18 mouse cellular contexts compared by ENCODE assay signal in genomic region chr11:24084077-24084476, GRCm38 (mm10). TPM values are rescaled to one million over a fixed set of nuclear protein-coding genes. Genes with fewer than 3 reads are reported as not detected.
DNase-seq lines count a peak whose midpoint lies in the region; ATAC-seq and TF ChIP-seq lines count a peak whose summit lies in the region.
"Had no signal": no experiment of that assay in that cellular context is flagged by ENCODE, and none has a peak within 500 bp of the region (broad histone marks: within the 10 kb centered on the region; RNA-seq: fewer than 3 reads in every experiment).

No protein-coding gene starts in this region.

- no peak for DNase-seq in limb, embryonic 10.5 days (ENCODE audit: low spot score)
- DNase-seq in forebrain, embryonic 14.5 days (ENCODE audit: low spot score) = no peak
- no peak for DNase-seq in midbrain, postnatal 0 days (ENCODE audit: low spot score)
- DNase-seq in lung, postnatal 0 days (ENCODE audit: low spot score) = no peak
- no peak for DNase-seq in cerebellum, adult 2 months
- DNase-seq: adrenal gland, postnatal 36 days; cerebellum, adult 11-12 months; heart, adult 2 months; heart, postnatal 36 days; kidney, adult 2 months; right cerebral cortex, postnatal 25 days had no signal

- H3K4me2 ChIP-seq in limb, embryonic 12.5 days = peak overlapping the region; percentile 94
- peak overlapping the region; percentile 98 for H3K4me2 ChIP-seq in forebrain, embryonic 14.5 days (ENCODE audit: low read length)
- H3K4me2 ChIP-seq in limb, embryonic 13.5 days (replicated peaks) = peak overlapping the region; percentile 96
- peak overlapping the region; percentile 44 for H3K4me2 ChIP-seq in midbrain, postnatal 0 days (ENCODE audit: low read depth, low read length, poor library complexity, severe bottlenecking)
- H3K4me2 ChIP-seq in lung, postnatal 0 days (replicated peaks; ENCODE audit: low read depth, low read length) = no peak overlapping the region
- H3K4me2 ChIP-seq: lung, embryonic 15.5 days had no signal

- H3K9me3 ChIP-seq in limb, embryonic 12.5 days = no peaks in the 10 kb centered on the region
- no peaks in the 10 kb centered on the region for H3K9me3 ChIP-seq in limb, embryonic 10.5 days (replicated peaks)
- H3K9me3 ChIP-seq in forebrain, embryonic 14.5 days (replicated peaks; ENCODE audit: control insufficient read depth, low read length) = no peaks in the 10 kb centered on the region
- no peaks in the 10 kb centered on the region for H3K9me3 ChIP-seq in limb, embryonic 13.5 days
- H3K9me3 ChIP-seq in midbrain, postnatal 0 days (ENCODE audit: low read length) = no peaks in the 10 kb centered on the region
- no peaks in the 10 kb centered on the region for H3K9me3 ChIP-seq in lung, postnatal 0 days (ENCODE audit: low read length)
- H3K9me3 ChIP-seq: embryonic facial prominence, embryonic 12.5 days; lung, embryonic 15.5 days had no signal

- no peak overlapping the region for H3K27ac ChIP-seq in limb, embryonic 12.5 days
- H3K27ac ChIP-seq in limb, embryonic 10.5 days = no peak overlapping the region
- H3K27ac ChIP-seq in forebrain, embryonic 14.5 days (ENCODE audit: low read depth, low read length) = peak overlapping the region; percentile 100
- no peak overlapping the region for H3K27ac ChIP-seq in limb, embryonic 13.5 days
- H3K27ac ChIP-seq in midbrain, postnatal 0 days (ENCODE audit: low read depth, low read length) = peak overlapping the region; percentile 93
- H3K27ac ChIP-seq in lung, postnatal 0 days (ENCODE audit: low read length) = no peak overlapping the region
- H3K27ac ChIP-seq in cerebellum, adult 2 months (ENCODE audit: insufficient read depth, low read length) = no peak overlapping the region
- H3K27ac ChIP-seq: heart, adult 2 months; lung, embryonic 15.5 days had no signal

- no peak for TF ChIP-seq CTCF in midbrain, postnatal 0 days (IDR thresholded peaks at IDR 0.05)
- TF ChIP-seq CTCF in lung, postnatal 0 days (IDR thresholded peaks at IDR 0.05) = no peak
- no peak for TF ChIP-seq CTCF in cerebellum, adult 2 months (IDR thresholded peaks at IDR 0.05; ENCODE audit: borderline replicate concordance, insufficient read depth, low read depth, low read length)

- no peak for ATAC-seq in limb, embryonic 12.5 days (ENCODE audit: insufficient number of reproducible peaks, insufficient read depth, low FRiP score, low TSS enrichment, low read depth)
- no peak for ATAC-seq in forebrain, embryonic 14.5 days
- ATAC-seq in limb, embryonic 13.5 days (ENCODE audit: low FRiP score, low read depth) = no peak
- no peak for ATAC-seq in midbrain, postnatal 0 days (ENCODE audit: low FRiP score)
- ATAC-seq in lung, postnatal 0 days = no peak
- no peak for ATAC-seq in cerebellum, adult (ENCODE audit: insufficient number of reproducible peaks, low FRiP score, low TSS enrichment)

- no peaks in the 10 kb centered on the region for H3K27me3 ChIP-seq in limb, embryonic 12.5 days
- no peaks in the 10 kb centered on the region for H3K27me3 ChIP-seq in limb, embryonic 10.5 days (ENCODE audit: low read depth, poor library complexity, severe bottlenecking)
- H3K27me3 ChIP-seq in forebrain, embryonic 14.5 days (replicated peaks; ENCODE audit: control insufficient read depth, insufficient read depth, low read length) = no peaks in the 10 kb centered on the region
- H3K27me3 ChIP-seq in limb, embryonic 13.5 days = no peaks in the 10 kb centered on the region
- no peaks in the 10 kb centered on the region for H3K27me3 ChIP-seq in midbrain, postnatal 0 days (ENCODE audit: insufficient read depth, low read length)
- H3K27me3 ChIP-seq in lung, postnatal 0 days (replicated peaks; ENCODE audit: insufficient read depth, low read length) = no peaks in the 10 kb centered on the region
- H3K27me3 ChIP-seq in cerebellum, adult 2 months (ENCODE audit: control insufficient read depth, insufficient read depth, low read length) = peaks cover 4% of the 10 kb centered on the region; the same call in 1 of the 2 replicates
- H3K27me3 ChIP-seq: embryonic facial prominence, embryonic 12.5 days; lung, embryonic 15.5 days had no signal

- H3K4me3 ChIP-seq in limb, embryonic 12.5 days (replicated peaks) = peak overlapping the region; percentile 28
- H3K4me3 ChIP-seq in limb, embryonic 10.5 days = no peak overlapping the region
- H3K4me3 ChIP-seq in forebrain, embryonic 14.5 days (ENCODE audit: low read depth, low read length) = peak overlapping the region; percentile 91
- peak overlapping the region; percentile 87 for H3K4me3 ChIP-seq in limb, embryonic 13.5 days
- H3K4me3 ChIP-seq in midbrain, postnatal 0 days (ENCODE audit: low read depth, low read length) = peak overlapping the region; percentile 17; the same call in 1 of the 2 replicates
- no peak overlapping the region for H3K4me3 ChIP-seq in lung, postnatal 0 days (ENCODE audit: low read depth, low read length)
- no peak overlapping the region for H3K4me3 ChIP-seq in cerebellum, adult 2 months (replicated peaks; ENCODE audit: insufficient read depth, low read depth, low read length)
- H3K4me3 ChIP-seq: heart, adult 2 months; lung, embryonic 15.5 days had no signal

- TF ChIP-seq POLR2A in cerebellum, adult 2 months (IDR thresholded peaks at IDR 0.05; ENCODE audit: borderline replicate concordance, insufficient read depth, low read length) = no peak

- H3K9ac ChIP-seq in limb, embryonic 12.5 days (replicated peaks) = no peak overlapping the region
- peak overlapping the region; percentile 100 for H3K9ac ChIP-seq in forebrain, embryonic 14.5 days (ENCODE audit: low read length)
- H3K9ac ChIP-seq in limb, embryonic 13.5 days = no peak overlapping the region
- 0 out of 2 replicates have a peak overlapping the region, but pooled peaks have one; percentile 50 for H3K9ac ChIP-seq in midbrain, postnatal 0 days (replicated peaks; ENCODE audit: low read length, poor library complexity, severe bottlenecking)
- no peak overlapping the region for H3K9ac ChIP-seq in lung, postnatal 0 days (replicated peaks; ENCODE audit: low read depth)
- H3K9ac ChIP-seq: lung, embryonic 15.5 days had no signal

- peaks cover 41% of the 10 kb centered on the region for H3K36me3 ChIP-seq in limb, embryonic 12.5 days
- peaks cover 42% of the 10 kb centered on the region for H3K36me3 ChIP-seq in limb, embryonic 10.5 days
- peaks cover 37% of the 10 kb centered on the region for H3K36me3 ChIP-seq in forebrain, embryonic 14.5 days (ENCODE audit: control insufficient read depth, insufficient read depth, low read length)
- peaks cover 40% of the 10 kb centered on the region for H3K36me3 ChIP-seq in limb, embryonic 13.5 days
- H3K36me3 ChIP-seq in midbrain, postnatal 0 days (ENCODE audit: insufficient read depth, low read length) = peaks cover 4% of the 10 kb centered on the region; the same call in 1 of the 2 replicates
- H3K36me3 ChIP-seq in lung, postnatal 0 days (ENCODE audit: insufficient read depth, low read length) = no peaks in the 10 kb centered on the region
- H3K36me3 ChIP-seq: lung, embryonic 15.5 days had no signal

- H3K4me1 ChIP-seq in limb, embryonic 12.5 days (replicated peaks) = peaks cover 49% of the 10 kb centered on the region
- peaks cover 50% of the 10 kb centered on the region for H3K4me1 ChIP-seq in limb, embryonic 10.5 days
- peaks cover 41% of the 10 kb centered on the region for H3K4me1 ChIP-seq in forebrain, embryonic 14.5 days (ENCODE audit: control insufficient read depth, insufficient read depth, low read length)
- H3K4me1 ChIP-seq in limb, embryonic 13.5 days = peaks cover 54% of the 10 kb centered on the region
- H3K4me1 ChIP-seq in midbrain, postnatal 0 days (ENCODE audit: insufficient read depth, low read length) = no peaks in the 10 kb centered on the region
- H3K4me1 ChIP-seq in lung, postnatal 0 days (ENCODE audit: insufficient read depth, low read depth, low read length) = no peaks in the 10 kb centered on the region; the same call in 1 of the 2 replicates
- no peaks in the 10 kb centered on the region for H3K4me1 ChIP-seq in cerebellum, adult 2 months (ENCODE audit: control insufficient read depth, insufficient read depth, low read length)

- no peak for TF ChIP-seq EP300 in lung, postnatal 0 days (IDR thresholded peaks at IDR 0.05)

- 20% methylated on average over 3 of the region's 3 CpGs for WGBS in limb, embryonic 12.5 days
- WGBS in limb, embryonic 10.5 days = 41% methylated on average over 3 of the region's 3 CpGs
- 14% methylated on average over 3 of the region's 3 CpGs for WGBS in forebrain, embryonic 14.5 days
- WGBS in limb, embryonic 13.5 days = 26% methylated on average over 3 of the region's 3 CpGs
- 40% methylated on average over 3 of the region's 3 CpGs for WGBS in midbrain, postnatal 0 days
- WGBS in lung, postnatal 0 days = 68% methylated on average over 3 of the region's 3 CpGs
- 87% methylated on average over 3 of the region's 3 CpGs for WGBS in cerebellum, adult 2 months

RNA-seq across cellular contexts. Expression of gene Bcl11a, which starts 6.2 kb away (rescaled TPM):
- 103 and 109 TPM in 2 replicates for polyA plus RNA-seq in limb, embryonic 12.5 days (2016; fragmentation: Nextera tagmentation; extraction: Ambion mirVana)
- polyA plus RNA-seq in limb, embryonic 10.5 days (2016; fragmentation: Nextera tagmentation; extraction: Ambion mirVana) = 41.4 and 75.0 TPM in 2 replicates
- polyA plus RNA-seq in forebrain, embryonic 14.5 days (2014; fragmentation: Nextera tagmentation; extraction: Ambion mirVana) = 148 and 174 TPM in 2 replicates
- polyA plus RNA-seq in limb, embryonic 13.5 days (2015; fragmentation: Nextera tagmentation; extraction: Ambion mirVana) = 76.6 and 82.3 TPM in 2 replicates
- total RNA-seq in midbrain, postnatal 0 days (2014; rRNA removed) = 40.9 and 44.6 TPM in 2 replicates
- polyA plus RNA-seq in midbrain, postnatal 0 days (2015; fragmentation: Nextera tagmentation; extraction: Ambion mirVana) = 80.9 and 85.4 TPM in 2 replicates
- 2.4 and 2.6 TPM in 2 replicates for polyA plus RNA-seq in lung, postnatal 0 days (2015; fragmentation: Nextera tagmentation; extraction: Ambion mirVana)
- 9.5 and 10.4 TPM in 2 replicates for polyA plus RNA-seq in cerebellum, adult 2 months (2012; rRNA removed)

RNA-seq across cellular contexts. Expression of gene A830031A19Rik, which starts 9.2 kb away (rescaled TPM):
- polyA plus RNA-seq in limb, embryonic 12.5 days (2016; fragmentation: Nextera tagmentation; extraction: Ambion mirVana) = not detected in 2 replicates
- polyA plus RNA-seq in limb, embryonic 10.5 days (2016; fragmentation: Nextera tagmentation; extraction: Ambion mirVana) = not detected in 2 replicates
- 0.32 and 0.41 TPM in 2 replicates for polyA plus RNA-seq in forebrain, embryonic 14.5 days (2014; fragmentation: Nextera tagmentation; extraction: Ambion mirVana)
- not detected in 2 replicates for polyA plus RNA-seq in limb, embryonic 13.5 days (2015; fragmentation: Nextera tagmentation; extraction: Ambion mirVana)
- not detected in 2 replicates for total RNA-seq in midbrain, postnatal 0 days (2014; rRNA removed)
- polyA plus RNA-seq in midbrain, postnatal 0 days (2015; fragmentation: Nextera tagmentation; extraction: Ambion mirVana) = 0.38 TPM in 1 of 2 replicates, not detected in the other
- not detected in 2 replicates for polyA plus RNA-seq in lung, postnatal 0 days (2015; fragmentation: Nextera tagmentation; extraction: Ambion mirVana)
- 0.21 TPM in 1 of 2 replicates, not detected in the other for polyA plus RNA-seq in cerebellum, adult 2 months (2012; rRNA removed)
- total RNA-seq: adrenal gland, postnatal 36 days; heart, adult 2 months; heart, postnatal 36 days had no signal
- polyA plus RNA-seq: embryonic facial prominence, embryonic 12.5 days; heart, adult 2 months; kidney, adult 2 months; large intestine, adult 2 months; lung, embryonic 15.5 days; thymus, postnatal 0 days had no signal

Comparison
In these comparisons a context has a peak if more than half of its experiments do, and no peak if none do; other contexts are left out.
1. H3K4me3 ChIP-seq: peak in limb, embryonic 12.5 days (single experiment), forebrain, embryonic 14.5 days (single experiment), limb, embryonic 13.5 days (single experiment) and midbrain, postnatal 0 days (single experiment); none in limb, embryonic 10.5 days (single experiment), lung, postnatal 0 days (single experiment) and cerebellum, adult 2 months (single experiment).
2. H3K27ac ChIP-seq: peak in forebrain, embryonic 14.5 days (single experiment) and midbrain, postnatal 0 days (single experiment); none in limb, embryonic 12.5 days (single experiment), limb, embryonic 10.5 days (single experiment), limb, embryonic 13.5 days (single experiment), lung, postnatal 0 days (single experiment) and cerebellum, adult 2 months (single experiment).
3. H3K9ac ChIP-seq: peak in forebrain, embryonic 14.5 days (single experiment) and midbrain, postnatal 0 days (single experiment); none in limb, embryonic 12.5 days (single experiment), limb, embryonic 13.5 days (single experiment) and lung, postnatal 0 days (single experiment).